Mouse (Mus musculus): ENCODE results near the gene Foxb1. TPM values are rescaled to one million over a fixed set of nuclear protein-coding genes. Genes with fewer than 3 reads are reported as not detected.

The Foxb1 gene
- polyA plus RNA-seq, 1 experiment from 2014 or later: 7.9 TPM

GRCm38 (mm10) chr9:69764586-69765482 lies 4.1 kb upstream of the Foxb1 start:
- peak overlapping the region; percentile 10 for H3K4me3 ChIP-seq
- H3K27me3 ChIP-seq: peaks cover 64% of the 10 kb centered on the region
- peak overlapping the region; percentile 40 for H3K4me2 ChIP-seq
- no peaks in the 10 kb centered on the region for H3K9me3 ChIP-seq
- H3K27ac ChIP-seq (replicated peaks): no peak overlapping the region
- ATAC-seq (ENCODE audit: low FRiP score, low read depth): no peak
- H3K9ac ChIP-seq: no peak overlapping the region
- WGBS: under 1% methylated on average over 42 of the region's 42 CpGs
- H3K4me1 ChIP-seq (replicated peaks): peaks cover 20% of the 10 kb centered on the region
- no peaks in the 10 kb centered on the region for H3K36me3 ChIP-seq

DNA sequence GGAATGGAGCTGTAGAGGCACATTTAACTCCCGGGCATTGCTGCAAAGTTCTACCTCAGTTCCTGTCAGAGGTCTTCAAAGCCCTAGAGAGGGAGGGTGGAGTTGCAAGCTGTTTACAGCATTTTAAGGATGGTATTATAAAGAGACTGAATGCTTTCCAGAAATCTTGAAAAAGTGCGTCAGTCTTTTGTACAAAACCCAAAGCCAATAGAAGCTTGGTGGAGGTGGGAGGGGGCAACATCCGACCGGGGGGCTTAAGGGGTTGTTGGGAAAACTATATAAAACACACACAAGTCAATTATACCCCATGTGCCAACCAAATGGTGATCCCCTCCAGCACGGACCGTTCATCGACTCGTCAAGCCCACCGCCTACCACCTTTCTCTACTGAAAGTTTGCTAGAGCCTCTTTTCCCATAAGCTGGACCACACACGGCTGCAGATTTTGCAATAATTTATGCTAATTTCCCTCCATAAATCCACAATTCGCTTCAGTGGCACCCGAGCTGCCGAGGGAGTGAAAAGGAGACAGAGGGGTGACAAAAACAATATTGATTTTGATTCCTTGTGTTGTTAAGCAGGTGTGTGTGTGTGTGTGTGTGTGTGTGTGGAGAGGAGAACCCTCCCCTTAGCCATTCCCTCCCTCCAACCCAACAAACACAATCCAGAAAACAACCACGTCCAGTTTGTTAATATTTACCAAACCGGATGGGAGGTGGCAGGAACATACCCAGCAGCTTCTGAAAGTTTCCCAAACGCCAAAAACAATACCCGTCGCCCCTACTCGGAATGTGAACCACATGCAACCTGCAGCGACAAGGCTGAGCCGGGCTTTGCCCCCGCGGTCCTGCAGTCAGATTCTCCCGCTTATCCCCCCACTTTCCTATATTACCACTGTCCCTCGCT lies 3.2 kb upstream of the Foxb1 start:
- Histone ChIP-seq H3K9ac (no peak overlapping the region), H3K4me3 (peak overlapping the region; percentile 10), H3K27me3 (peaks cover 57% of the 10 kb centered on the region), H3K4me1 (replicated peaks) (peaks cover 19% of the 10 kb centered on the region), H3K36me3 (no peaks in the 10 kb centered on the region), H3K9me3 (no peaks in the 10 kb centered on the region), H3K27ac (replicated peaks) (no peak overlapping the region), H3K4me2 (peak overlapping the region; percentile 40)
- WGBS: 2% methylated on average over 25 of the region's 25 CpGs
- no peak for ATAC-seq (ENCODE audit: low FRiP score, low read depth)

DNA sequence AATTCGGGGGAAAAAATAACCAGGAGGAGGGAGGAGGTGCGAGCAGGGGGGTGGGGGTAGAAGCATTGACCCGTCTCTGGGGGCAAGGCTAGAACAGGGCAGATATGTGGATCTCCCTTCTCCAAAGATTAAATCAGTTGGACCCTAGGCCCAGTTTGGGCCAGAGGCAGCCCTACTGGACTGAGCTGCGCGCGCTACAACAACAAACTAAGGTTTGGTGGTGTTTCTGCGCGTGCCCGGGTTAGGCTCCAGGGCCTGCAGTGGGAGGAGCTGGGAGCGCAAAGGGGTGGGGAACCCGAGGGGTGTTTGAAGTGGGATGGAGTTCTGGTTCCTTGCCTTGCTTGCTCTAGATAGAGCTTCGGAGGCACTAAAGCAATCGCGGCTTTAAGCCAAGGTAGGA lies 2.0 kb upstream of the Foxb1 start:
- no peak overlapping the region for H3K9ac ChIP-seq
- H3K36me3 ChIP-seq: no peaks in the 10 kb centered on the region
- no peaks in the 10 kb centered on the region for H3K9me3 ChIP-seq
- 1% methylated on average over 14 of the region's 14 CpGs for WGBS
- H3K4me1 ChIP-seq (replicated peaks): peaks cover 18% of the 10 kb centered on the region
- H3K27ac ChIP-seq (replicated peaks): 0 out of 2 replicates have a peak overlapping the region, but pooled peaks have one; percentile 43
- H3K27me3 ChIP-seq: peaks cover 55% of the 10 kb centered on the region
- H3K4me3 ChIP-seq: 0 out of 2 replicates have a peak overlapping the region, but pooled peaks have one; percentile 12
- ATAC-seq (ENCODE audit: low FRiP score, low read depth): peak; percentile 36; the same call in 1 of the 2 replicates
- H3K4me2 ChIP-seq: peak overlapping the region; percentile 40

DNA sequence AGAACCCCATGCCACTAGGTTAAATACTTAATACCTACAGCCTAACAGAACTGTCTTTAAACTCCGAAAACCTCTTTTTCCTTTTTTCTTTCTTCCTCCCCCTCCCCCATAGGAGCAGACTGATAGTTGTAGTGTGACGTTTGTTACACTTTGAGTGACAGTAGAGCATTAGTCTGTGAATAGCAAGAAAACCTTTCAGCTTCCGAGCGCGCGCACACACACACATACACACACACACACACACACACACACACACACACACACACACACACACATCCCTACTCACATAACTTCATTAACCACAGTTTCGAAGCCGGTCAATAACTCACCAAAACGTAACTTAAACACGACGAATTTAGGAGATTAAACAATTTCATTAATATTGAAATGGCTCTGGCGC lies 1.5 kb upstream of the Foxb1 start:
- 0 out of 2 replicates have a peak overlapping the region, but pooled peaks have one; percentile 43 for H3K27ac ChIP-seq (replicated peaks)
- peak overlapping the region; percentile 40 for H3K4me2 ChIP-seq
- H3K9me3 ChIP-seq: no peaks in the 10 kb centered on the region
- peak overlapping the region; percentile 34 for H3K4me3 ChIP-seq
- 1% methylated on average over 12 of the region's 12 CpGs for WGBS
- H3K27me3 ChIP-seq: peaks cover 54% of the 10 kb centered on the region
- H3K9ac ChIP-seq: no peak overlapping the region
- no peak for ATAC-seq (ENCODE audit: low FRiP score, low read depth)
- H3K4me1 ChIP-seq (replicated peaks): peaks cover 18% of the 10 kb centered on the region
- no peaks in the 10 kb centered on the region for H3K36me3 ChIP-seq

DNA sequence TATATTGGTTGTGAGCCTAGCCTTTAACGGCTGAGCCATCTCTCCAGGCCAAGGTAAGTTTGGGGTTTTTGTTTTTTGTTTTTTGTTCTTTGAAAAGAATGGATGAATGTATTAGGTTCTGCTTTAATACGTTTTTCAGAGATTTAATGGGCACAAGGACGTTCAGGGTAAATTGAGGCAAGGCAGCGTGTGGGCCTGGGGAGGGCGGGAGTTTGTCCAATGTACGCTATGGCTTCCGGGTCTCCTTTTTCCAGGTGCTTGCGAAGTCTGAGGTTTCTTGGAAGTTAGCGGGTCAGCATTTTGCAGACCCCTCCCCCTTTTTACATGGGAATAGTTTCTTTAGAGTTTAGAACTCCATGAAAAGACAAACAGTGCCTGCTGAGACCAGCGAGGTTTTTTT lies 829 bp upstream of the Foxb1 start:
- no peak for ATAC-seq (ENCODE audit: low FRiP score, low read depth)
- Histone ChIP-seq H3K27ac (replicated peaks) (no peak overlapping the region), H3K9me3 (no peaks in the 10 kb centered on the region), H3K4me2 (peak overlapping the region; percentile 40), H3K27me3 (peaks cover 57% of the 10 kb centered on the region), H3K4me3 (peak overlapping the region; percentile 34), H3K4me1 (replicated peaks) (peaks cover 18% of the 10 kb centered on the region), H3K9ac (no peak overlapping the region), H3K36me3 (no peaks in the 10 kb centered on the region)
- under 1% methylated on average over 10 of the region's 10 CpGs for WGBS

- H3K36me3 ChIP-seq: no peaks in the 10 kb centered on the region
- peak overlapping the region; percentile 40 for H3K4me2 ChIP-seq
- ATAC-seq (ENCODE audit: low FRiP score, low read depth): no peak
- peak overlapping the region; percentile 63 for H3K27ac ChIP-seq (replicated peaks)
- H3K27me3 ChIP-seq: peaks cover 63% of the 10 kb centered on the region
- peaks cover 18% of the 10 kb centered on the region for H3K4me1 ChIP-seq (replicated peaks)
- no peaks in the 10 kb centered on the region for H3K9me3 ChIP-seq
- peak overlapping the region; percentile 30 for H3K9ac ChIP-seq
- H3K4me3 ChIP-seq: peak overlapping the region; percentile 34
- under 1% methylated on average over 44 of the region's 44 CpGs for WGBS
Observed at GRCm38 (mm10) chr9:69759721-69760221, 969 bp downstream of the Foxb1 start.

DNA sequence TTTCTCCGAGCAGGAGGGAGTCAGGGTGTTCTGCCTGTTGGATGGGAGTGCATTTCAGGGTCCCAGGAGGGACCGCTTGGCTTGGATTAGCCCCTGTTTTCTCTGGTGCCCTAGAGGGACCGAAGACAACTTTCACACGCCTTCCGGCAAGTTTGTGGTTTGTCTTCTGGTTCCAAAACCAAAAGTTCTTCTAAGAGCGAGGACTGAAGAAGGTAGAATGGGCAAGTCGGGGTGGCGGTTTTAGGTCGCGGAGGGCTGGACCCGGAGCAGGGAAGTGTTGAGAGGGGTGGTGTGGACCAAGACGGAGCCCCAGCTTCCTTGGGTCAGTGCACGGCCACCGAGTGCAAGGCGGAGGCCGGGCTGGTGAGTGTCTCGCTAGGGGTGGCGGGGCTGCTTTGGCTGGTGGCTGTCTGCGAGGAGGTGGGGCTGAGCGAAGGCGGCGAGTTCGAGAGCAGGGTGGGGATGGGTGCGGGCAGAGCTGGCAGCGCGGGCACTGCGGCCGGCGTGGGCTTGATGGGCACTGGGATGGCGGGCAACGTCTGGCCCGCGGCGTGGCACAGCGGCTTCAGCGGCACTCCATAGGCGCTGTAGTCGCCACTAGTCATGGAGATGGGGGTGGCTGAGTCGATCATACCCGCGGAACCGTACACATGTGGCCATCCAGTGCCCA lies 1.7 kb downstream of the Foxb1 start:
- peaks cover 18% of the 10 kb centered on the region for H3K4me1 ChIP-seq (replicated peaks)
- H3K36me3 ChIP-seq: no peaks in the 10 kb centered on the region
- WGBS: under 1% methylated on average over 39 of the region's 42 CpGs
- H3K9ac ChIP-seq: peak overlapping the region; percentile 30
- no peak overlapping the region; the same call in 1 of the 2 replicates for H3K27ac ChIP-seq (replicated peaks)
- peak overlapping the region; percentile 40 for H3K4me2 ChIP-seq
- H3K9me3 ChIP-seq: no peaks in the 10 kb centered on the region
- ATAC-seq (ENCODE audit: low FRiP score, low read depth): no peak
- H3K27me3 ChIP-seq: peaks cover 68% of the 10 kb centered on the region
- H3K4me3 ChIP-seq: peak overlapping the region; percentile 34

DNA sequence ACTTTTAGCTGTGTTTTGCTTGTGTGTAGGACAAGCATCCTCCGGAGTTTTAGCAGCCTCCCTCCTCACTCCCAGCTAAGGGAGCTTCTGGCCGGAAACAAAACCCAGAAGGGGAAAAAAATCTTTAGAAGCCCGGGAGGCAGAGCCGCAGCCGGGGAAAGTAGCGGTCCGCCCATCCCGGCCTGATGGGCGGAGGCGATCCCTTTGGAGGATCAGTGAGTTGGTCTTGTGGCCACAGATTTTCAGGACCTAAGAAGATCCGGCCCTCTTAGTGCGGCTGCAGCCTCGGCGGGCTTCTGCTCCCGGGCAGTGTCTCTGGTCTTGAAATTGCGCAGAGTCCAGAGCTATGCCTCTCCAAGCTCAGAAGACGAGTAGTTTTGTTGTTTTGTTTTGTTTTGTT lies 2.2 kb downstream of the Foxb1 start:
- Histone ChIP-seq H3K4me1 (replicated peaks) (peaks cover 18% of the 10 kb centered on the region), H3K9ac (no peak overlapping the region; the same call in 1 of the 2 replicates), H3K36me3 (no peaks in the 10 kb centered on the region), H3K9me3 (no peaks in the 10 kb centered on the region), H3K4me3 (peak overlapping the region; percentile 34), H3K27me3 (peaks cover 66% of the 10 kb centered on the region), H3K27ac (replicated peaks) (no peak overlapping the region), H3K4me2 (peak overlapping the region; percentile 40)
- WGBS: under 1% methylated on average over 17 of the region's 17 CpGs
- no peak for ATAC-seq (ENCODE audit: low FRiP score, low read depth)

DNA sequence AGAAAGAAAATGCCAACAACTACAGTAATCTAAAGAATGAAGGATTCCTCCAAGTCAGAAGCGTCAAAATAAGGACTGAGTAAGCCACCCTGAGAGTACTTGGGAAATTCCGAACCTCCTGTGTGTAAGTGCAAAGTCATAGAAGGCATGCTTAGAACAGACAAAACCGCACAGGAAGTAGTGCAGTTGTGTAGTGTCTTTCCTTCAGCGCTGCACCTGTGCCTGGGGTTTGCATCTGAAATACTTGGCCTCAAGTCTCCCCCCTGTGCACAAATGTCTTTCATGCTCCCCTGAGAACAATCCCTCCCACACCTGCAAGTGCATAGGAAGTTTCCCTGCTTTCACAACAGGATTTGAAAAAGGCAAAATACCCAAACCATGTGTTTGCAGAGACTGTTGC lies 3.5 kb downstream of the Foxb1 start:
- Histone ChIP-seq H3K9ac (no peak overlapping the region), H3K4me3 (0 out of 2 replicates have a peak overlapping the region, but pooled peaks have one; percentile 7), H3K27me3 (peaks cover 58% of the 10 kb centered on the region)

DNA sequence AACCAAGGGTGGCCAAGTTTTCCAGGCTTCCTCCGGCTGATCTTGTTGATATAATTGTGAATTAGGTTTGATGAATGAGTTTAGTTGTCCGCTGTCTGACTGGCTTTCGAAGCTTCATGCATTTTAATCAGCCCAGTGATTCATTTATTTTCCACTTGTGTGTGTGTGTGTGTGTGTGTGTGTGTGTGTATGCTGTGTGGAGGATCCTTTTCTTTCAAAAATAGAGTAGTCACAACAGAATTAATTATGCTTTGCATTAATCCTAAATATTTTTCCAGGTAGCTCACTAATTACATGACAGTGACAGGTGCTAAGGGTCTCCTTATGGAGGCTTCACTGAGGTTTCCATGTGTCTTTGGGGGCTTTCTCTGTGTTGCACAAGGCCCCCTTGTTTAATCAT lies 4.3 kb downstream of the Foxb1 start:
- no peak overlapping the region for H3K9ac ChIP-seq
- H3K27me3 ChIP-seq: peaks cover 55% of the 10 kb centered on the region
- no peaks in the 10 kb centered on the region for H3K36me3 ChIP-seq
- peak overlapping the region; percentile 18; the same call in 1 of the 2 replicates for H3K4me2 ChIP-seq
- 20% methylated on average over 3 of the region's 3 CpGs for WGBS
- no peak overlapping the region for H3K27ac ChIP-seq (replicated peaks)
- no peaks in the 10 kb centered on the region for H3K9me3 ChIP-seq
- H3K4me1 ChIP-seq (replicated peaks): peaks cover 18% of the 10 kb centered on the region
- ATAC-seq (ENCODE audit: low FRiP score, low read depth): peak; percentile 27; the same call in 1 of the 2 replicates
- H3K4me3 ChIP-seq: no peak overlapping the region

More for the DNA sequence above, 3.5 kb downstream of the Foxb1 start:
- no peak for ATAC-seq (ENCODE audit: low FRiP score, low read depth)
- Histone ChIP-seq H3K36me3 (no peaks in the 10 kb centered on the region), H3K9me3 (no peaks in the 10 kb centered on the region), H3K27ac (replicated peaks) (0 out of 2 replicates have a peak overlapping the region, but pooled peaks have one; percentile 21), H3K4me2 (peak overlapping the region; percentile 22), H3K4me1 (replicated peaks) (peaks cover 18% of the 10 kb centered on the region)
- WGBS: 11% methylated on average over 4 of the region's 4 CpGs

GRCm38 (mm10) chr9:69756041-69756440 lies 4.7 kb downstream of the Foxb1 start:
- Histone ChIP-seq H3K27me3 (peaks cover 55% of the 10 kb centered on the region), H3K36me3 (no peaks in the 10 kb centered on the region), H3K4me1 (replicated peaks) (peaks cover 18% of the 10 kb centered on the region), H3K4me3 (no peak overlapping the region), H3K9me3 (no peaks in the 10 kb centered on the region), H3K9ac (no peak overlapping the region), H3K4me2 (peak overlapping the region; percentile 18; the same call in 1 of the 2 replicates), H3K27ac (replicated peaks) (peak overlapping the region; percentile 37; the same call in 1 of the 2 replicates)
- no peak for ATAC-seq (ENCODE audit: low FRiP score, low read depth)
- WGBS: 17% methylated on average over 7 of the region's 7 CpGs
